Mouse (Mus musculus): Measurements from ENCODE around the gene Nop16. TPM values are rescaled to one million over a fixed set of nuclear protein-coding genes. Genes with fewer than 3 reads are reported as not detected.

Gene Nop16
- total RNA-seq, 2 experiments from 2014 or later: 19.7 to 26.9 TPM

- DNase-seq (ENCODE audit: low spot score in 2 of 2): no peak
- intact Hi-C loops (cut with DNase I): no loop called here
Measured at GRCm38 (mm10) chr13:54602639-54603111, 12.8 kb upstream of the Nop16 start.

GRCm38 (mm10) chr13:54598622-54599143 lies 8.8 kb upstream of the Nop16 start:
- intact Hi-C loops (cut with DNase I): no loop called here
- DNase-seq (ENCODE audit: low spot score in 2 of 2): no peak

- DNase-seq (ENCODE audit: low spot score in 2 of 2): no peak
- intact Hi-C loops (cut with DNase I): no loop called here
Measured at GRCm38 (mm10) chr13:54596870-54597269, 7.0 kb upstream of the Nop16 start.

GRCm38 (mm10) chr13:54596107-54596690 lies 6.3 kb upstream of the Nop16 start:
- DNase-seq (ENCODE audit: low spot score in 2 of 2): no peak
- intact Hi-C loops (cut with DNase I): no loop called here

GRCm38 (mm10) chr13:54593617-54594016 lies 3.7 kb upstream of the Nop16 start:
- DNase-seq (ENCODE audit: low spot score in 2 of 2): no peak
- intact Hi-C loops (cut with DNase I): no loop called here

GRCm38 (mm10) chr13:54591776-54592356 lies 2.0 kb upstream of the Nop16 start:
- intact Hi-C loops (cut with DNase I): loop anchor here (2.0 kb wide), 1 partner anchor 19 kb away; the partner anchor contains the start of gene Cltb

GRCm38 (mm10) chr13:54589414-54589995 lies 385 bp downstream of the Nop16 start:
- no peak for DNase-seq (ENCODE audit: low spot score in 2 of 2)
- intact Hi-C loops (cut with DNase I): no loop called here

More at GRCm38 (mm10) chr13:54591776-54592356, 2.0 kb upstream of the Nop16 start:
- no peak for DNase-seq (ENCODE audit: low spot score in 2 of 2)

- DNase-seq (ENCODE audit: low spot score in 2 of 2): no peak
- intact Hi-C loops (cut with DNase I): no loop called here
Measured at GRCm38 (mm10) chr13:54585831-54586230, 4.1 kb downstream of the Nop16 start.

GRCm38 (mm10) chr13:54582860-54583259 lies 7.0 kb downstream of the Nop16 start:
- intact Hi-C loops (cut with DNase I): no loop called here
- DNase-seq (ENCODE audit: low spot score in 2 of 2): no peak

GRCm38 (mm10) chr13:54582126-54582525 lies 7.8 kb downstream of the Nop16 start:
- no peak for DNase-seq (ENCODE audit: low spot score in 2 of 2)
- intact Hi-C loops (cut with DNase I): no loop called here

GRCm38 (mm10) chr13:54581385-54581784 lies 8.5 kb downstream of the Nop16 start:
- DNase-seq (ENCODE audit: low spot score in 2 of 2): no peak
- intact Hi-C loops (cut with DNase I): no loop called here

GRCm38 (mm10) chr13:54577652-54578507 lies 12.0 kb downstream of the Nop16 start:
- peak in 1 of 2 experiments; percentile 33 for DNase-seq (ENCODE audit: low spot score in 2 of 2)
- intact Hi-C loops (cut with DNase I): no loop called here

GRCm38 (mm10) chr13:54575489-54575888 lies 14.4 kb downstream of the Nop16 start:
- intact Hi-C loops (cut with DNase I): no loop called here
- DNase-seq (ENCODE audit: low spot score in 2 of 2): no peak

- DNase-seq (ENCODE audit: low spot score in 2 of 2): peak; percentile 69 to 80
- intact Hi-C loops (cut with DNase I): loop anchor here (1.0 kb wide), 1 partner anchor 49 kb away; no protein-coding TSS in a partner anchor
Measured at GRCm38 (mm10) chr13:54574854-54575481, 14.9 kb downstream of the Nop16 start, which contains the start of gene Arl10. Gene Arl10 (plus strand): TSS chr13:54575015.

GRCm38 (mm10) chr13:54572621-54573020 lies 17.3 kb downstream of the Nop16 start:
- intact Hi-C loops (cut with DNase I): no loop called here
- no peak for DNase-seq (ENCODE audit: low spot score in 2 of 2)

- no peak for DNase-seq (ENCODE audit: low spot score in 2 of 2)
- intact Hi-C loops (cut with DNase I): no loop called here
Measured at GRCm38 (mm10) chr13:54571637-54572036, 18.3 kb downstream of the Nop16 start.

GRCm38 (mm10) chr13:54570736-54571135 lies 19.2 kb downstream of the Nop16 start:
- DNase-seq (ENCODE audit: low spot score in 2 of 2): no peak

GRCm38 (mm10) chr13:54569282-54569681 lies 20.6 kb downstream of the Nop16 start:
- DNase-seq (ENCODE audit: low spot score in 2 of 2): no peak
- intact Hi-C loops (cut with DNase I): no loop called here

More at GRCm38 (mm10) chr13:54570736-54571135, 19.2 kb downstream of the Nop16 start:
- intact Hi-C loops (cut with DNase I): no loop called here

- intact Hi-C loops (cut with DNase I): no loop called here
- no peak for DNase-seq (ENCODE audit: low spot score in 2 of 2)
Measured at GRCm38 (mm10) chr13:54568380-54568779, 21.5 kb downstream of the Nop16 start.

All from left cerebral cortex, postnatal 25 days (tissue).